Mouse (Mus musculus) liver, embryonic 14.5 days (tissue): ENCODE measurements around the gene Dennd1a. TPM values are rescaled to one million over a fixed set of nuclear protein-coding genes. Genes with fewer than 3 reads are reported as not detected.

Experiments used
- ATAC-seq: fragments of 200-750 bp; cut with Nextera tagmentation; 2 replicates; pipeline ENCODE4 v1.8.0; 2017; ENCODE audit warnings: moderate number of reproducible peaks, mild to moderate bottlenecking, moderate library complexity; ENCODE audit not compliant: insufficient read depth
- DNase-seq, 3 experiments: peaks; one replicate each; pipeline ENCODE4 v3.0.0-alpha.2; 2012 to 2013; ENCODE audit warnings: low read depth in 3 of 3, low spot score in 3 of 3
- H3K27ac ChIP-seq: fragments of 300-500 bp; sonication (generic); 2 replicates; pipeline ENCODE4 v1.5.1; 2014; ENCODE audit warnings: moderate library complexity, mild to moderate bottlenecking, control low read depth, inconsistent platforms
- H3K27me3 ChIP-seq: fragments of 300-500 bp; sonication (generic); 2 replicates; pipeline ENCODE4 v1.6.1; 2014; ENCODE audit warnings: mild to moderate bottlenecking, low read length, moderate library complexity; ENCODE audit not compliant: control insufficient read depth, insufficient read depth
- H3K36me3 ChIP-seq: fragments of 300-500 bp; sonication (generic); replicated peaks from 2 replicates; pipeline ENCODE4 v1.6.1; 2014; ENCODE audit warnings: low read depth; ENCODE audit not compliant: control insufficient read depth, insufficient read depth
- H3K4me1 ChIP-seq, 2 experiments: fragments of 200-500 bp in 1 of 2; fragments of 300-500 bp in 1 of 2; sonication (generic) in 1 of 2; replicated peaks; 2 replicates each; pipeline ENCODE4 v1.6.1; 2012 to 2014; ENCODE audit warnings: antibody characterized with exemption in 1 of 2, inconsistent platforms in 1 of 2, low read length in 1 of 2; ENCODE audit not compliant: control insufficient read depth in 2 of 2, insufficient read depth in 2 of 2
- H3K4me2 ChIP-seq: fragments of 300-500 bp; sonication (generic); 2 replicates; pipeline ENCODE4 v1.6.1; 2014; ENCODE audit warnings: low read depth, mild to moderate bottlenecking, control low read depth, moderate library complexity
- H3K4me3 ChIP-seq, 2 experiments: fragments of 200-500 bp in 1 of 2; fragments of 300-500 bp in 1 of 2; sonication (generic) in 1 of 2; 2 replicates each; pipeline ENCODE4 v1.5.1; 2012 to 2014; ENCODE audit warnings: low read depth in 2 of 2, low read length in 2 of 2, mild to moderate bottlenecking in 2 of 2, control low read depth in 1 of 2, inconsistent platforms in 1 of 2, moderate library complexity in 1 of 2; ENCODE audit not compliant: insufficient read depth in 1 of 2
- H3K9ac ChIP-seq: fragments of 300-500 bp; sonication (generic); replicated peaks from 2 replicates; pipeline ENCODE4 v1.6.1; 2014; ENCODE audit warnings: mild to moderate bottlenecking, control low read depth, moderate library complexity
- H3K9me3 ChIP-seq: fragments of 300-500 bp; sonication (generic); 2 replicates; pipeline ENCODE4 v1.6.1; 2016; ENCODE audit warnings: low read length, mixed read lengths; ENCODE audit not compliant: control insufficient read depth
- CTCF ChIP-seq: IDR thresholded peaks from 2 replicates; pipeline ENCODE4 v1.5.1; 2016; ENCODE audit warnings: antibody characterized with exemption, low read depth, control low read depth
- EP300 ChIP-seq: IDR thresholded peaks from 2 replicates; pipeline ENCODE4 v1.6.1; 2016; ENCODE audit warnings: antibody characterized with exemption, low read depth
- WGBS: fragments of 180-500 bp; shearing (Covaris S2); extraction: QIAGEN DNeasy Blood & Tissue Kit; methylation state at CpG from one replicate; pipeline ENCODE4 v1.1.7; 2014; ENCODE audit not compliant: insufficient replicate concordance; 5-methylcytosine and 5-hydroxymethylcytosine counted together
- polyA plus RNA-seq, 2 experiments: library from polyadenylated mRNA; depleted of rRNA in 1 of 2; stranded (reverse) in 1 of 2; unstranded in 1 of 2; fragments of >200 nt; fragmentation: Nextera tagmentation in 1 of 2; extraction: Ambion mirVana in 1 of 2; gene quantifications; 2 replicates each; pipeline versions ENCODE4 v1.2.1 to v1.2.3; 2012 to 2014

The Dennd1a gene
- polyA plus RNA-seq (2012; rRNA removed) (6.5 and 6.9 TPM in 2 replicates), polyA plus RNA-seq (2014; fragmentation: Nextera tagmentation; extraction: Ambion mirVana) (5.5 and 8.7 TPM in 2 replicates)

- under 1% methylated on average over 81 of the region's 81 CpGs for WGBS
- peak; percentile 59 to 67 (median 60) for DNase-seq
- H3K9ac ChIP-seq = peak within 1 kb of the TSS; percentile 94
- peak; percentile 88 for ATAC-seq
- no peaks in the 10 kb centered on the region for H3K36me3 ChIP-seq
- H3K4me2 ChIP-seq = peak within 1 kb of the TSS; percentile 83
- H3K4me3 ChIP-seq = peak within 1 kb of the TSS; percentile 74 to 91
- 0 out of 2 replicates have a peak, but pooled peaks have one; percentile 1 for TF ChIP-seq CTCF
- no peak for TF ChIP-seq EP300
- peak within 1 kb of the TSS; percentile 84 for H3K27ac ChIP-seq
- H3K27me3 ChIP-seq = no peaks in the 10 kb centered on the region
- peaks cover 20 to 29% of the 10 kb centered on the region in 2 experiments for H3K4me1 ChIP-seq
- no peaks in the 10 kb centered on the region for H3K9me3 ChIP-seq
These were observed at the start of gene Dennd1a for GRCm38 (mm10) chr2:38286733-38287551. Gene Dennd1a (minus strand): TSS chr2:38287390.

GRCm38 (mm10) chr2:38336606-38337005 lies 49.4 kb upstream of the Dennd1a start:
- Histone ChIP-seq H3K4me2 (no peak overlapping the region), H3K27ac (no peak overlapping the region), H3K27me3 (peaks cover 84% of the 10 kb centered on the region), H3K36me3 (no peaks in the 10 kb centered on the region), H3K9me3 (no peaks in the 10 kb centered on the region), H3K9ac (no peak overlapping the region), H3K4me1 (no peaks in the 10 kb centered on the region), H3K4me3 (no peak overlapping the region)
- no peak for ATAC-seq
- 3% methylated on average over 17 of the region's 17 CpGs for WGBS
- TF ChIP-seq EP300 = no peak
- no peak for TF ChIP-seq CTCF
- DNase-seq = no peak

GRCm38 (mm10) chr2:38333586-38334119 lies 46.5 kb upstream of the Dennd1a start:
- Histone ChIP-seq H3K9ac (no peak overlapping the region), H3K36me3 (no peaks in the 10 kb centered on the region), H3K27ac (no peak overlapping the region), H3K4me3 (no peak overlapping the region), H3K27me3 (peaks cover 56% of the 10 kb centered on the region), H3K9me3 (no peaks in the 10 kb centered on the region), H3K4me1 (no peaks in the 10 kb centered on the region), H3K4me2 (no peak overlapping the region)
- ATAC-seq (no peak), DNase-seq (no peak)
- TF ChIP-seq EP300 = no peak
- TF ChIP-seq CTCF = no peak
- 30% methylated on average over 7 of the region's 7 CpGs for WGBS

- Histone ChIP-seq H3K27ac (no peak overlapping the region), H3K36me3 (no peaks in the 10 kb centered on the region), H3K4me2 (no peak overlapping the region), H3K9me3 (no peaks in the 10 kb centered on the region), H3K4me1 (no peaks in the 10 kb centered on the region), H3K9ac (no peak overlapping the region), H3K27me3 (peaks cover 2% of the 10 kb centered on the region; the same call in 1 of the 2 replicates), H3K4me3 (no peak overlapping the region)
- no peak for DNase-seq
- 41% methylated on average over 1 of the region's 1 CpGs for WGBS
- ATAC-seq = no peak
- TF ChIP-seq CTCF = no peak
- no peak for TF ChIP-seq EP300
These were observed 39.5 kb upstream of the Dennd1a start for GRCm38 (mm10) chr2:38326671-38327070.

GRCm38 (mm10) chr2:38323380-38323779 lies 36.2 kb upstream of the Dennd1a start:
- Histone ChIP-seq H3K27me3 (peaks cover 3% of the 10 kb centered on the region), H3K4me1 (no peaks in the 10 kb centered on the region), H3K36me3 (no peaks in the 10 kb centered on the region), H3K4me2 (no peak overlapping the region), H3K9ac (no peak overlapping the region), H3K4me3 (no peak overlapping the region), H3K9me3 (no peaks in the 10 kb centered on the region), H3K27ac (no peak overlapping the region)
- DNase-seq (no peak), ATAC-seq (no peak)
- TF ChIP-seq EP300 (no peak), CTCF (no peak)
- 43% methylated on average over 8 of the region's 8 CpGs for WGBS
